Mouse (Mus musculus) stomach, postnatal 0 days (tissue): Measurements from ENCODE around the gene Nek9. TPM values are rescaled to one million over a fixed set of nuclear protein-coding genes. Genes with fewer than 3 reads are reported as not detected.

Experiments
- ATAC-seq: fragments of 200-750 bp; cut with Nextera tagmentation; 2 replicates; pipeline ENCODE4 v1.8.0; 2017; ENCODE audit not compliant: low FRiP score, low TSS enrichment
- DNase-seq: peaks from one replicate; pipeline ENCODE4 v3.0.0-alpha.2; 2016; ENCODE audit warnings: low spot score
- H3K27ac ChIP-seq: fragments of 300-500 bp; sonication (generic); replicated peaks from 2 replicates; pipeline ENCODE4 v1.5.1; 2014; ENCODE audit warnings: mild to moderate bottlenecking, control low read depth
- H3K27me3 ChIP-seq: fragments of 300-500 bp; sonication (generic); 2 replicates; pipeline ENCODE4 v1.6.1; 2014; ENCODE audit warnings: low read length; ENCODE audit not compliant: control insufficient read depth, insufficient read depth
- H3K36me3 ChIP-seq: fragments of 300-500 bp; sonication (generic); 2 replicates; pipeline ENCODE4 v1.6.1; 2014; ENCODE audit warnings: low read length, mixed read lengths; ENCODE audit not compliant: control insufficient read depth, insufficient read depth
- H3K4me1 ChIP-seq: fragments of 300-500 bp; sonication (generic); replicated peaks from 2 replicates; pipeline ENCODE4 v1.6.1; 2014; ENCODE audit warnings: antibody characterized with exemption; ENCODE audit not compliant: control insufficient read depth, insufficient read depth
- H3K4me2 ChIP-seq: fragments of 300-500 bp; sonication (generic); replicated peaks from 2 replicates; pipeline ENCODE4 v1.6.1; 2014; ENCODE audit warnings: low read depth, mild to moderate bottlenecking, control low read depth, moderate library complexity
- H3K4me3 ChIP-seq: fragments of 300-500 bp; sonication (generic); 2 replicates; pipeline ENCODE4 v1.5.1; 2014; ENCODE audit warnings: low read depth, low read length, control low read depth
- H3K9ac ChIP-seq: fragments of 300-500 bp; sonication (generic); 2 replicates; pipeline ENCODE4 v1.6.1; 2014; ENCODE audit warnings: mild to moderate bottlenecking, low read length, control low read depth, mixed read lengths
- H3K9me3 ChIP-seq: fragments of 300-500 bp; sonication (generic); 2 replicates; pipeline ENCODE4 v1.6.1; 2016; ENCODE audit warnings: low read length; ENCODE audit not compliant: control insufficient read depth
- CTCF ChIP-seq: IDR thresholded peaks from 2 replicates; pipeline ENCODE4 v1.5.1; 2016; ENCODE audit warnings: antibody characterized with exemption, low read depth, mild to moderate bottlenecking, moderate library complexity
- EP300 ChIP-seq: optimal IDR thresholded peaks from 2 replicates; pipeline ENCODE3; 2016; ENCODE audit warnings: antibody characterized with exemption
- WGBS: fragments of 180-500 bp; shearing (Covaris S2); extraction: QIAGEN DNeasy Blood & Tissue Kit; methylation state at CpG from one replicate; pipeline ENCODE4 v1.1.7; 2014; 5-methylcytosine and 5-hydroxymethylcytosine counted together
- polyA plus RNA-seq: library from polyadenylated mRNA; unstranded; fragments of >200 nt; fragmentation: Nextera tagmentation; extraction: Ambion mirVana; gene quantifications from 2 replicates; pipeline ENCODE4 v1.2.1, GENCODE M21; 2015

Gene Nek9
- polyA plus RNA-seq, 1 experiment from 2014 or later = 7.2 TPM

- Histone ChIP-seq H3K4me1 (0 out of 2 replicates have a peak, but pooled peaks cover 3% of the 10 kb centered on the region), H3K27me3 (no peaks in the 10 kb centered on the region), H3K9ac (peak within 1 kb of the TSS; percentile 50), H3K4me3 (peak within 1 kb of the TSS; percentile 47), H3K27ac (peak within 1 kb of the TSS; percentile 13; the same call in 1 of the 2 replicates), H3K36me3 (no peaks in the 10 kb centered on the region), H3K4me2 (peak within 1 kb of the TSS; percentile 57), H3K9me3 (no peaks in the 10 kb centered on the region)
- peak; percentile 70 for TF ChIP-seq CTCF
- no peak for TF ChIP-seq EP300
- WGBS = 1% methylated on average over 35 of the region's 35 CpGs
- DNase-seq = peak; percentile 91
- ATAC-seq = peak; percentile 84
These were observed 68.8 kb downstream of the Nek9 start, which contains the start of gene Mlh3 for GRCm38 (mm10) chr12:85270319-85270718. Gene Mlh3 (minus strand): TSS chr12:85270599.

- Histone ChIP-seq H3K4me2 (peak overlapping the region; percentile 57), H3K4me1 (0 out of 2 replicates have a peak, but pooled peaks cover 3% of the 10 kb centered on the region), H3K27me3 (no peaks in the 10 kb centered on the region), H3K27ac (peak overlapping the region; percentile 13; the same call in 1 of the 2 replicates), H3K4me3 (peak overlapping the region; percentile 47), H3K36me3 (no peaks in the 10 kb centered on the region), H3K9ac (peak overlapping the region; percentile 50), H3K9me3 (no peaks in the 10 kb centered on the region)
- no peak for DNase-seq
- no peak for ATAC-seq
- TF ChIP-seq CTCF = no peak
- no peak for TF ChIP-seq EP300
- WGBS = 47% methylated on average over 3 of the region's 3 CpGs
These were observed 69.3 kb downstream of the Nek9 start for GRCm38 (mm10) chr12:85269821-85270220.

GRCm38 (mm10) chr12:85266248-85266647, 72.9 kb downstream of the Nek9 start:
- no peak for ATAC-seq
- TF ChIP-seq EP300 (no peak), CTCF (no peak)

GRCm38 (mm10) chr12:85264940-85265339, 74.2 kb downstream of the Nek9 start:
- no peak for DNase-seq
- no peak overlapping the region for H3K27ac ChIP-seq
- no peak for TF ChIP-seq EP300
- no peak for TF ChIP-seq CTCF
- H3K9me3 ChIP-seq = no peaks in the 10 kb centered on the region
- H3K4me3 ChIP-seq = no peak overlapping the region
- no peaks in the 10 kb centered on the region for H3K27me3 ChIP-seq
- ATAC-seq = no peak
- no peak overlapping the region for H3K9ac ChIP-seq
- H3K4me2 ChIP-seq = no peak overlapping the region
- H3K36me3 ChIP-seq = no peaks in the 10 kb centered on the region
- no peaks in the 10 kb centered on the region for H3K4me1 ChIP-seq
- WGBS = 42% methylated on average over 7 of the region's 7 CpGs

More at GRCm38 (mm10) chr12:85266248-85266647, 72.9 kb downstream of the Nek9 start:
- no peaks in the 10 kb centered on the region for H3K4me1 ChIP-seq
- no peaks in the 10 kb centered on the region for H3K9me3 ChIP-seq
- no peak overlapping the region for H3K27ac ChIP-seq
- no peak overlapping the region for H3K4me2 ChIP-seq
- DNase-seq = no peak
- no peaks in the 10 kb centered on the region for H3K36me3 ChIP-seq
- H3K9ac ChIP-seq = no peak overlapping the region
- WGBS = 77% methylated on average over 3 of the region's 3 CpGs
- no peaks in the 10 kb centered on the region for H3K27me3 ChIP-seq
- H3K4me3 ChIP-seq = no peak overlapping the region

GRCm38 (mm10) chr12:85264531-85264930, 74.6 kb downstream of the Nek9 start:
- Histone ChIP-seq H3K27ac (no peak overlapping the region), H3K36me3 (no peaks in the 10 kb centered on the region), H3K4me1 (no peaks in the 10 kb centered on the region), H3K27me3 (no peaks in the 10 kb centered on the region), H3K9ac (no peak overlapping the region), H3K4me2 (no peak overlapping the region), H3K9me3 (no peaks in the 10 kb centered on the region), H3K4me3 (no peak overlapping the region)
- 49% methylated on average over 8 of the region's 8 CpGs for WGBS
- ATAC-seq (no peak), DNase-seq (no peak)
- TF ChIP-seq CTCF (no peak), EP300 (no peak)

GRCm38 (mm10) chr12:85263190-85263589, 76.0 kb downstream of the Nek9 start:
- Histone ChIP-seq H3K27ac (no peak overlapping the region), H3K36me3 (no peaks in the 10 kb centered on the region), H3K27me3 (no peaks in the 10 kb centered on the region), H3K9ac (no peak overlapping the region), H3K4me3 (no peak overlapping the region), H3K9me3 (no peaks in the 10 kb centered on the region), H3K4me1 (no peaks in the 10 kb centered on the region), H3K4me2 (no peak overlapping the region)
- TF ChIP-seq EP300 (no peak), CTCF (no peak)
- WGBS = 66% methylated on average over 5 of the region's 5 CpGs
- DNase-seq (no peak), ATAC-seq (no peak)
